Mouse (Mus musculus) ovary, postnatal 36 days (tissue): ENCODE data around the gene Acly.

Experiments used
- DNase-seq: peaks from one replicate; pipeline ENCODE4 v3.0.0; 2022; ENCODE audit warnings: low spot score, mixed read lengths

The Acly gene

GRCm38 (mm10) chr11:100510556-100510955 is 17.2 kb downstream of the Acly start:
- DNase-seq: no peak

GRCm38 (mm10) chr11:100505997-100506396 is 21.8 kb downstream of the Acly start:
- DNase-seq: no peak

GRCm38 (mm10) chr11:100504990-100505660 is 22.7 kb downstream of the Acly start:
- no peak for DNase-seq

- DNase-seq: no peak
These were observed 26.5 kb downstream of the Acly start for GRCm38 (mm10) chr11:100501321-100501720.

- no peak for DNase-seq
These were observed 27.1 kb downstream of the Acly start for GRCm38 (mm10) chr11:100500651-100501050.

GRCm38 (mm10) chr11:100500241-100500640 is 27.6 kb downstream of the Acly start:
- DNase-seq: no peak

- no peak for DNase-seq
These were observed 34.0 kb downstream of the Acly start for GRCm38 (mm10) chr11:100493771-100494170.

GRCm38 (mm10) chr11:100490951-100491350 is 36.8 kb downstream of the Acly start:
- DNase-seq: no peak

GRCm38 (mm10) chr11:100485801-100486538 is 41.8 kb downstream of the Acly start:
- DNase-seq: no peak

GRCm38 (mm10) chr11:100484461-100484860 is 43.3 kb downstream of the Acly start:
- no peak for DNase-seq

- no peak for DNase-seq
These were observed 48.6 kb downstream of the Acly start for GRCm38 (mm10) chr11:100479152-100479551.

- DNase-seq: no peak
These were observed 51.5 kb downstream of the Acly start for GRCm38 (mm10) chr11:100476281-100476680.

- DNase-seq: no peak
These were observed 54.9 kb downstream of the Acly start for GRCm38 (mm10) chr11:100472935-100473295.

GRCm38 (mm10) chr11:100472197-100472934 is 55.4 kb downstream of the Acly start, which contains the start of gene Klhl11:
Gene Klhl11, minus strand, starts transcription at chr11:100472741.
- peak; percentile 91 for DNase-seq

- DNase-seq: no peak
These were observed 56.2 kb downstream of the Acly start for GRCm38 (mm10) chr11:100471352-100472196.

GRCm38 (mm10) chr11:100465833-100466232 is 62.0 kb downstream of the Acly start:
- DNase-seq: no peak

- no peak for DNase-seq
These were observed 62.5 kb downstream of the Acly start for GRCm38 (mm10) chr11:100465229-100465792.

GRCm38 (mm10) chr11:100462699-100463098 is 65.1 kb downstream of the Acly start:
- DNase-seq: no peak

- no peak for DNase-seq
These were observed 70.1 kb downstream of the Acly start for GRCm38 (mm10) chr11:100457711-100458110.

- DNase-seq: no peak
These were observed 70.6 kb downstream of the Acly start for GRCm38 (mm10) chr11:100457247-100457646.

GRCm38 (mm10) chr11:100442625-100443024 is 85.2 kb downstream of the Acly start:
- no peak for DNase-seq

- no peak for DNase-seq
These were observed 86.0 kb downstream of the Acly start, which contains the start of the genes Nt5c3b and Klhl10 for GRCm38 (mm10) chr11:100441797-100442196. Gene Nt5c3b, minus strand, starts transcription at chr11:100441808. Gene Klhl10, plus strand, starts transcription at chr11:100441917.
